ENCODE assay signal across 8 mouse cellular contexts in genomic region chr3:95660788-95661478, GRCm38 (mm10). TPM values are rescaled to one million over a fixed set of nuclear protein-coding genes. Genes with fewer than 3 reads are reported as not detected.
DNase-seq lines count a peak whose midpoint lies in the region; ATAC-seq and TF ChIP-seq lines count a peak whose summit lies in the region.

No protein-coding gene starts in this region.

- TF ChIP-seq CTCF in stomach, postnatal 0 days (IDR thresholded peaks at IDR 0.05; ENCODE audit: low read depth): no peak

- peak overlapping the region; percentile 99 for H3K9ac ChIP-seq in neural tube, embryonic 11.5 days (ENCODE audit: low read length)
- H3K9ac ChIP-seq in forebrain, embryonic 16.5 days (replicated peaks; ENCODE audit: low read depth, low read length): peak overlapping the region; percentile 9; the same call in 1 of the 2 replicates
- H3K9ac ChIP-seq in stomach, postnatal 0 days (ENCODE audit: low read length): peak overlapping the region; percentile 100

- no peaks in the 10 kb centered on the region for H3K27me3 ChIP-seq in neural tube, embryonic 11.5 days (ENCODE audit: control insufficient read depth, insufficient read depth, low read length)
- H3K27me3 ChIP-seq in forebrain, embryonic 16.5 days (replicated peaks; ENCODE audit: control insufficient read depth, insufficient read depth, low read length): no peaks in the 10 kb centered on the region
- no peaks in the 10 kb centered on the region for H3K27me3 ChIP-seq in stomach, postnatal 0 days (ENCODE audit: control insufficient read depth, insufficient read depth, low read length)

- peak overlapping the region; percentile 99 for H3K4me3 ChIP-seq in neural tube, embryonic 11.5 days (ENCODE audit: low read depth, low read length)
- H3K4me3 ChIP-seq in forebrain, embryonic 16.5 days (replicated peaks; ENCODE audit: low read length): peak overlapping the region; percentile 100
- peak overlapping the region; percentile 92 for H3K4me3 ChIP-seq in stomach, postnatal 0 days (ENCODE audit: low read depth, low read length)

- ATAC-seq in neural tube, embryonic 11.5 days (ENCODE audit: insufficient read depth, low FRiP score, low TSS enrichment): no peak
- ATAC-seq in forebrain, embryonic 16.5 days: no peak
- ATAC-seq in stomach, postnatal 0 days (ENCODE audit: low FRiP score, low TSS enrichment): no peak
- ATAC-seq in activated CD4-positive, CD25-positive, alpha-beta regulatory T cell, adult 4 months: no peak
- no peak for ATAC-seq in inflammation-experienced regulatory T-cells, adult 6 months

- peak overlapping the region; percentile 82 for H3K4me2 ChIP-seq in neural tube, embryonic 11.5 days (ENCODE audit: low read depth)
- H3K4me2 ChIP-seq in forebrain, embryonic 16.5 days (ENCODE audit: low read length): peak overlapping the region; percentile 83
- peak overlapping the region; percentile 79 for H3K4me2 ChIP-seq in stomach, postnatal 0 days (replicated peaks; ENCODE audit: low read depth)

- H3K4me1 ChIP-seq in neural tube, embryonic 11.5 days (ENCODE audit: control insufficient read depth, insufficient read depth, low read length): peaks cover 18% of the 10 kb centered on the region
- peaks cover 33% of the 10 kb centered on the region for H3K4me1 ChIP-seq in forebrain, embryonic 16.5 days (replicated peaks; ENCODE audit: control insufficient read depth, insufficient read depth, low read length)
- peaks cover 13% of the 10 kb centered on the region; the same call in 1 of the 2 replicates for H3K4me1 ChIP-seq in stomach, postnatal 0 days (replicated peaks; ENCODE audit: control insufficient read depth, insufficient read depth)

- H3K9me3 ChIP-seq in neural tube, embryonic 11.5 days (ENCODE audit: control insufficient read depth, low read length): no peaks in the 10 kb centered on the region
- no peaks in the 10 kb centered on the region for H3K9me3 ChIP-seq in forebrain, embryonic 16.5 days (ENCODE audit: control insufficient read depth, low read length)
- no peaks in the 10 kb centered on the region for H3K9me3 ChIP-seq in stomach, postnatal 0 days (ENCODE audit: control insufficient read depth, low read length)

- peaks cover 6% of the 10 kb centered on the region; the same call in 1 of the 2 replicates for H3K36me3 ChIP-seq in neural tube, embryonic 11.5 days (ENCODE audit: control insufficient read depth, insufficient read depth, low read length)
- peaks cover 2% of the 10 kb centered on the region; the same call in 1 of the 2 replicates for H3K36me3 ChIP-seq in forebrain, embryonic 16.5 days (ENCODE audit: control insufficient read depth, insufficient read depth)
- H3K36me3 ChIP-seq in stomach, postnatal 0 days (ENCODE audit: control insufficient read depth, insufficient read depth, low read length): peaks cover 14% of the 10 kb centered on the region

- TF ChIP-seq EP300 in stomach, postnatal 0 days (optimal IDR thresholded peaks at IDR 0.05): no peak

- no peak overlapping the region for H3K27ac ChIP-seq in neural tube, embryonic 11.5 days (ENCODE audit: low read depth, low read length)
- no peak overlapping the region for H3K27ac ChIP-seq in forebrain, embryonic 16.5 days (ENCODE audit: low read length)
- 0 out of 2 replicates have a peak overlapping the region, but pooled peaks have one; percentile 36 for H3K27ac ChIP-seq in stomach, postnatal 0 days (replicated peaks)

- DNase-seq in neural tube, embryonic 11.5 days (ENCODE audit: low spot score): no peak
- DNase-seq in neural tube, embryonic 10.5 days (ENCODE audit: extremely low spot score, low spot score): no peak
- peak; percentile 36 for DNase-seq in liver
- no peak for DNase-seq in stomach, postnatal 0 days (ENCODE audit: low spot score)
- no peak for DNase-seq in cerebellum, postnatal 4 days (ENCODE audit: low spot score in 2 of 2)

- 67% methylated on average over 2 of the region's 2 CpGs for WGBS in neural tube, embryonic 11.5 days
- 45% methylated on average over 2 of the region's 2 CpGs for WGBS in forebrain, embryonic 16.5 days
- 11% methylated on average over 2 of the region's 2 CpGs for WGBS in stomach, postnatal 0 days

RNA-seq across cellular contexts. Expression of gene Mcl1, which starts 2.3 kb away (rescaled TPM):
- 75.7 and 79.4 TPM in 2 replicates for polyA plus RNA-seq in neural tube, embryonic 11.5 days (2014; fragmentation: Nextera tagmentation; extraction: Ambion mirVana)
- 43.4 and 48.3 TPM in 2 replicates for polyA plus RNA-seq in forebrain, embryonic 16.5 days (2015; fragmentation: Nextera tagmentation; extraction: Ambion mirVana)
- 57.9 and 59.2 TPM in 2 replicates for polyA plus RNA-seq in stomach, postnatal 0 days (2015; fragmentation: Nextera tagmentation; extraction: Ambion mirVana)
- polyA plus RNA-seq in activated CD4-positive, CD25-positive, alpha-beta regulatory T cell, adult 4 months (2017; shearing (Covaris generic)): 10 to 100 TPM; 62.9 to 76.7 TPM
- polyA plus RNA-seq in inflammation-experienced regulatory T-cells, adult 6 months (2017; shearing (Covaris generic)): 10 to 100 TPM; 50.5 to 86.1 (median 61.6) TPM

RNA-seq across cellular contexts. Expression of gene Adamtsl4, which starts 26.8 kb away (rescaled TPM):
- polyA plus RNA-seq in neural tube, embryonic 11.5 days (2014; fragmentation: Nextera tagmentation; extraction: Ambion mirVana): 0.42 and 0.82 TPM in 2 replicates
- polyA plus RNA-seq in forebrain, embryonic 16.5 days (2015; fragmentation: Nextera tagmentation; extraction: Ambion mirVana): 0.48 and 1.2 TPM in 2 replicates
- polyA plus RNA-seq in stomach, postnatal 0 days (2015; fragmentation: Nextera tagmentation; extraction: Ambion mirVana): 9.4 and 10.4 TPM in 2 replicates
- polyA plus RNA-seq in activated CD4-positive, CD25-positive, alpha-beta regulatory T cell, adult 4 months (2017; shearing (Covaris generic)): 1 to 10 TPM; 3.2 to 3.5 TPM
- polyA plus RNA-seq in inflammation-experienced regulatory T-cells, adult 6 months (2017; shearing (Covaris generic)): 1 to 10 TPM; 2.0 to 4.6 (median 2.2) TPM

RNA-seq across cellular contexts. Expression of gene Ensa, which starts 36.1 kb away (rescaled TPM):
- 84.4 TPM in 2 replicates for polyA plus RNA-seq in neural tube, embryonic 11.5 days (2014; fragmentation: Nextera tagmentation; extraction: Ambion mirVana)
- polyA plus RNA-seq in forebrain, embryonic 16.5 days (2015; fragmentation: Nextera tagmentation; extraction: Ambion mirVana): 113 and 124 TPM in 2 replicates
- 42.3 and 44.2 TPM in 2 replicates for polyA plus RNA-seq in stomach, postnatal 0 days (2015; fragmentation: Nextera tagmentation; extraction: Ambion mirVana)
- polyA plus RNA-seq in activated CD4-positive, CD25-positive, alpha-beta regulatory T cell, adult 4 months (2017; shearing (Covaris generic)): 10 to 100 TPM; 67.7 to 82.4 TPM
- 10 to 100 TPM; 68.7 to 89.9 (median 76.3) TPM for polyA plus RNA-seq in inflammation-experienced regulatory T-cells, adult 6 months (2017; shearing (Covaris generic))

Comparison
In these comparisons a context has a peak if more than half of its experiments do, and no peak if none do; other contexts are left out.
1. H3K9ac ChIP-seq: peak in every context shown above with its lines; median percentile 100 in stomach, postnatal 0 days; 99 in neural tube, embryonic 11.5 days; 9 in forebrain, embryonic 16.5 days.